Mouse (Mus musculus) intestine, embryonic 16.5 days (tissue): Measurements from ENCODE around the gene U2af1. TPM values are rescaled to one million over a fixed set of nuclear protein-coding genes. Genes with fewer than 3 reads are reported as not detected.

ENCODE experiments used
- ATAC-seq: fragments of 200-750 bp; cut with Nextera tagmentation; 2 replicates; pipeline ENCODE4 v1.8.0; 2017; ENCODE audit warnings: moderate TSS enrichment, moderate library complexity
- H3K27ac ChIP-seq: fragments of 300-500 bp; sonication (generic); 2 replicates; pipeline ENCODE4 v1.5.1; 2014; ENCODE audit warnings: mild to moderate bottlenecking, low read length
- H3K27me3 ChIP-seq: fragments of 300-500 bp; sonication (generic); replicated peaks from 2 replicates; pipeline ENCODE4 v1.6.1; 2014; ENCODE audit warnings: low read length, control low read depth, mixed read lengths; ENCODE audit not compliant: control insufficient read depth, insufficient read depth
- H3K36me3 ChIP-seq: fragments of 300-500 bp; sonication (generic); 2 replicates; pipeline ENCODE4 v1.6.1; 2014; ENCODE audit warnings: low read length, control low read depth; ENCODE audit not compliant: control insufficient read depth, insufficient read depth
- H3K4me1 ChIP-seq: fragments of 300-500 bp; sonication (generic); 2 replicates; pipeline ENCODE4 v1.6.1; 2014; ENCODE audit warnings: low read length, control low read depth, mixed read lengths; ENCODE audit not compliant: control insufficient read depth, insufficient read depth
- H3K4me2 ChIP-seq: fragments of 300-500 bp; sonication (generic); 2 replicates; pipeline ENCODE4 v1.6.1; 2014; ENCODE audit warnings: low read depth, low read length, control low read depth
- H3K4me3 ChIP-seq: fragments of 300-500 bp; sonication (generic); 2 replicates; pipeline ENCODE4 v1.5.1; 2014; ENCODE audit warnings: mild to moderate bottlenecking, low read length
- H3K9ac ChIP-seq: fragments of 300-500 bp; sonication (generic); 2 replicates; pipeline ENCODE4 v1.6.1; 2014; ENCODE audit warnings: low read depth, low read length
- H3K9me3 ChIP-seq: fragments of 300-500 bp; sonication (generic); 2 replicates; pipeline ENCODE4 v1.6.1; 2016; ENCODE audit warnings: low read length, control low read depth; ENCODE audit not compliant: control insufficient read depth
- WGBS: fragments of 180-500 bp; shearing (Covaris S2); extraction: QIAGEN DNeasy Blood & Tissue Kit; methylation state at CpG from one replicate; pipeline ENCODE4 v1.1.7; 2014; 5-methylcytosine and 5-hydroxymethylcytosine counted together
- polyA plus RNA-seq: library from polyadenylated mRNA; unstranded; fragments of >200 nt; fragmentation: Nextera tagmentation; extraction: Ambion mirVana; gene quantifications from 2 replicates; pipeline ENCODE4 v1.2.1, GENCODE M21; 2015

The U2af1 gene
- polyA plus RNA-seq, 1 experiment from 2014 or later, result 263 TPM

- peaks cover 39% of the 10 kb centered on the region for H3K36me3 ChIP-seq
- 91% methylated on average over 14 of the region's 14 CpGs for WGBS
- ATAC-seq, result no peak
Observed at GRCm38 (mm10) chr17:31652152-31652551, 6.5 kb downstream of the U2af1 start.

GRCm38 (mm10) chr17:31646199-31647002 lies 12.3 kb downstream of the U2af1 start:
- Histone ChIP-seq H3K9ac (no peak overlapping the region), H3K27ac (no peak overlapping the region), H3K4me2 (no peak overlapping the region), H3K36me3 (peaks cover 36% of the 10 kb centered on the region), H3K27me3 (no peaks in the 10 kb centered on the region), H3K4me1 (no peaks in the 10 kb centered on the region), H3K4me3 (no peak overlapping the region), H3K9me3 (no peaks in the 10 kb centered on the region)
- WGBS, result 92% methylated on average over 5 of the region's 5 CpGs
- peak; percentile 48 for ATAC-seq

More at GRCm38 (mm10) chr17:31652152-31652551, 6.5 kb downstream of the U2af1 start:
- H3K27me3 ChIP-seq, result no peaks in the 10 kb centered on the region
- no peak overlapping the region for H3K27ac ChIP-seq
- no peak overlapping the region for H3K9ac ChIP-seq
- H3K9me3 ChIP-seq, result no peaks in the 10 kb centered on the region
- no peak overlapping the region for H3K4me2 ChIP-seq
- H3K4me3 ChIP-seq, result no peak overlapping the region
- peaks cover 9% of the 10 kb centered on the region for H3K4me1 ChIP-seq

DNA sequence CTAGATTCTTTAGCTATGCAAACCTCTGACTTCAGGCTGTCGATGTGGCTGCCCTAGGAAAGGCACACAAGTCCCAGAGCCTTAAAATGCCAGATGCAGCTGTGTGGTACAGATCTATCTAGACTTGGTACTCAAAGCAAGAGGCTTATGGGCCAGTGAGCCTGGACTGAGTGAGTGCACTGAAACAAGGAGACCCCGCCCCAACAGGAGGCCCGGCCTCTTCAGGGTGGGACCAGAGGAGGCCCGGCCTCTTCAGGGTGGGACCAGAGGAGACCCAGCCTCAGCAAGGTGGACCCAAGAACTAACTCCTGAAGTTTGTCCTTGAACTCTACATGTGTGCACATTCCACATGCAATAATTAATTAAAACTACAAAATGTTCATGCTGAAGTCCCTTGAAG lies 15.8 kb downstream of the U2af1 start:
- Histone ChIP-seq H3K9ac (no peak overlapping the region), H3K36me3 (peaks cover 16% of the 10 kb centered on the region), H3K27ac (no peak overlapping the region), H3K4me3 (no peak overlapping the region), H3K4me1 (no peaks in the 10 kb centered on the region), H3K4me2 (no peak overlapping the region), H3K27me3 (no peaks in the 10 kb centered on the region), H3K9me3 (no peaks in the 10 kb centered on the region)
- WGBS, result 77% methylated on average over 4 of the region's 4 CpGs
- 0 out of 2 replicates have a peak, but pooled peaks have one; percentile 50 for ATAC-seq

DNA sequence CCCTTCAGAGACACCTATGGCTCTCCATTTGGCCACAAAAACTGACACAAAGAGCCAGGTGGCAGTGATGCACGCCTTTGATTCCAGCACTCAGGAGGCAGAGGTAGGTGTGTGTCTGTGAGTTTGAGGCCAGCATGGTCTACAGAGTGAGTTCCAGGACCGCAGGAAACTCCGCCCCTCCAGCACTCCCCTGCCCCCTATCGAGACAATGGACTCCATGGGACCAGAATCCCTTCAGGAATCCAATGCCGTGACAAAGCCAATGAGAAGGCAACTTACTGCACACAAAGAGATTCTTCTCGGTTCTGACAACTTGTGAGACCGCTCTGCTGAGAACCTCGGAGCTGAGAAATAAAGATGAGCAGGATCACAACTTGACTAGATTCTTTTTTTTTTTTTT lies 16.4 kb downstream of the U2af1 start:
- Histone ChIP-seq H3K4me3 (no peak overlapping the region), H3K4me1 (peaks cover 3% of the 10 kb centered on the region; the same call in 1 of the 2 replicates), H3K9me3 (no peaks in the 10 kb centered on the region), H3K27ac (no peak overlapping the region), H3K27me3 (no peaks in the 10 kb centered on the region), H3K4me2 (no peak overlapping the region), H3K9ac (no peak overlapping the region), H3K36me3 (peaks cover 10% of the 10 kb centered on the region)
- WGBS, result 47% methylated on average over 8 of the region's 8 CpGs
- ATAC-seq, result no peak

- H3K9me3 ChIP-seq, result no peaks in the 10 kb centered on the region
- no peak overlapping the region for H3K9ac ChIP-seq
- H3K4me2 ChIP-seq, result no peak overlapping the region
- no peak for ATAC-seq
- peaks cover 9% of the 10 kb centered on the region for H3K27me3 ChIP-seq
- no peak overlapping the region for H3K4me3 ChIP-seq
- 65% methylated on average over 4 of the region's 4 CpGs for WGBS
- peaks cover 13% of the 10 kb centered on the region for H3K4me1 ChIP-seq
- H3K36me3 ChIP-seq, result no peaks in the 10 kb centered on the region
- H3K27ac ChIP-seq, result no peak overlapping the region
Observed at GRCm38 (mm10) chr17:31639651-31640050, 19.0 kb downstream of the U2af1 start.

DNA sequence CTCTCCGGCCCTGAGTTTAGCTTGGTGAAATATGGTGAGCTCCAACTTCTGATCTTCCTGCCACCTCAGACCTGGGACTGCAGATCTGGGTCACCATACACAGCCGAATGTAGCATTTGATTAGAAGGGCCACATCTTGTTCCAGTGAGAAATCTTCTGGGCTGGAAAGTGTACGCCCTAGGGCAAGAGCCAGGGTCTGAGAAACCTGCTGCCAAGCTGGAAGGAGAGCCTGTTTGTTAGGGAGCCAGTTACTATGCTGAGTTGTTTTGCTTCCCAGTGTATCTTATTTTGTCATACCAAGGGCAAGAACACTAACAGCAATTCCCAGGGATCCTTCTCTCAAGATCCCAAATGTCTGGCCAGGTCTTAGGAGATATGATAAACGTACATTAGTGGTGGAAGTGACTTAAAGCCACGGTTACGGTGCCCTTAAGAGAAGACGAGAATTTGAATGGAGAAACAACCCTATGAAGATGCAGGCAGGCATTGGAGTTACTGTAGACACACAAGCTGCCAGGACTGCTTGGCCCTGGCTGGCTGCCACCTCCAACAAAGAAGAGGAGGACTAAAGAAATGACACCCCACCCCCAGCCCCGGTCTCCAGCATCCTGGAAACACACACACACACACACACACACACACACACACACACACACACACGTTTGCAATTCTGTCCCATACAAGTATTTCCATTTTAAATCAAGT lies 20.7 kb downstream of the U2af1 start:
- H3K27me3 ChIP-seq, result peaks cover 9% of the 10 kb centered on the region
- no peaks in the 10 kb centered on the region for H3K9me3 ChIP-seq
- no peaks in the 10 kb centered on the region for H3K36me3 ChIP-seq
- WGBS, result 61% methylated on average over 9 of the region's 9 CpGs
- H3K27ac ChIP-seq, result no peak overlapping the region
- H3K4me3 ChIP-seq, result no peak overlapping the region
- H3K4me2 ChIP-seq, result peak overlapping the region; percentile 95; the same call in 1 of the 2 replicates
- ATAC-seq, result no peak
- 0 out of 2 replicates have a peak overlapping the region, but pooled peaks have one; percentile 60 for H3K9ac ChIP-seq
- peaks cover 13% of the 10 kb centered on the region for H3K4me1 ChIP-seq

DNA sequence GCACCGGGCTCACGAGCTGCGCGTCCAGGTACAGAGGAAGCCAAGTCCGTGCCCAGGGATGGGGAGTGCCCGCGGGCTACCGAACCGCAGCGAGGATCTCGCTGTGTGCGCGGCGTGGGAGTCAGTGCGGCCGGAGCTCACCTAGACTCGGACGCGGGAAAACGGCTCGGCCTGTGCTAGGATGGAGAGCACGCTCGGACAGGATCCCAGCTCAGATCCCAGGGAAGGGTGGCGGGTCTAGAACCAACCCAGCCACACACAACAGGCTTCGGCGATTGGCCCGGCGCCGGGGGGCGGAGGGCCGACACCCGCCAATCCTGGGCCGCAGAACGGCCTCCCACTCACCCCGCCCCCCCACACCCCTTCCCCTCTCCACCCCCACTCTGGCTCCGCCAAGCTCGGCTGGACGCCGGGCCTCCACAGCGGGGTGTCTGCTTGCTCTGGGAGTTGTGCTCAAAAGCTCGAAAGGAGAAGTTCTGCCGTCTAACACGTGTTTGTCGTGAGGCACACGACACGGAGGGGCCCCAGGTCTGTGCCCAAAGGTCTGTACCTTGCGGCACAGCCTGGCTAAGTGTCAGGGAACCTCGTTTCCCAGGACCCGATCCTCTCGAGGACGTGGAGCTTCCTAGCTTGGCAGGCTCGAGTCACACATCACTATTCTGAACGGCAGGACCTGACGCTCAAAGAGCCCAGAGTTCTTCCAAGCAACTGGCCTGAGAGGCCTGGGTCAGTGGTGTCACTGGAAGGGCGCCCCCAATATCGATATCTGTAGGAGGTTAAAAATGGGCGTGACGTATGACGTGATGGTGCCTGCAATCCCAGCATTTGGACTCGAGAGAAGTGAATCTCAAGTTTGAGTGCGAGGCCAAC lies 21.5 kb downstream of the U2af1 start, which contains the start of gene Cbs:
Gene Cbs (minus strand): TSS at position 297 of the 870 bp plus-strand sequence.
- H3K9ac ChIP-seq, result peak within 1 kb of the TSS; percentile 60
- H3K4me3 ChIP-seq, result peak within 1 kb of the TSS; percentile 63
- ATAC-seq, result peak; percentile 95
- H3K4me1 ChIP-seq, result peaks cover 13% of the 10 kb centered on the region
- peak within 1 kb of the TSS; percentile 95 for H3K4me2 ChIP-seq
- no peak within 1 kb of the TSS for H3K27ac ChIP-seq
- no peaks in the 10 kb centered on the region for H3K9me3 ChIP-seq
- no peaks in the 10 kb centered on the region for H3K36me3 ChIP-seq
- peaks cover 9% of the 10 kb centered on the region for H3K27me3 ChIP-seq
- 2% methylated on average over 60 of the region's 61 CpGs for WGBS

DNA sequence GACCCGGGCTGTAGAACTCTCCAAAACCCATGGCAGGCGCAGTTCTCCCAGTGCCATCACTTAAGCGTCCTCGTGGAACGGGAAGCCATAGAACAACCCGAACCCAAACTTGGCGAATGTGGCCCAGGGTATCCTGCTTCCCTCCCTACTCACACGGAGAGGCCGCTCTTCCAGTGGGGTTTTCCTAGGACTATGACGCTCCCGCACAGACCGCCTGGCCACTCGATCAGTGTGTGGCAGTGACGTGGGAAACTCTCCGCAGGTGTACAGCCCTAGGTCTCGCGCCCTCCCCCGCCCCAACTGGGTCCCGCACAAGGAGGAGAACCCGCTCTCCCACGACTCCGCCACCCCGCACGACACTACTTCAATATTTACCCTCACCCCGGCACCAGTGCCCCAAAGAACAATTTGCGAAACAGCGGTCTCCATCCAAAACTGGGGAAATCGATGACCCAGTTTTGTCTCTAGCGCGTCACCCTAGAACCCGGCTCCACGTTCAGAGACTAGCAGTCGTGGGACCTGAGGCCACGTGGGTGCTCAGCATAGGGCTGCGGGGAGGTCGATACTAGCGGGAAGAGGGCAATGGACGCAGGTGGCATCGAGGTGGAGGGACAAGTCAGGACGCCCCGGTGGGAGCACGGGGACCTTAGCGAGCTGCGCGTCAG lies 22.3 kb downstream of the U2af1 start:
- ATAC-seq, result peak; percentile 54
- Histone ChIP-seq H3K27me3 (peaks cover 9% of the 10 kb centered on the region), H3K4me1 (peaks cover 13% of the 10 kb centered on the region), H3K4me3 (peak overlapping the region; percentile 63), H3K4me2 (peak overlapping the region; percentile 95), H3K27ac (no peak overlapping the region), H3K9ac (peak overlapping the region; percentile 60), H3K36me3 (no peaks in the 10 kb centered on the region), H3K9me3 (no peaks in the 10 kb centered on the region)
- 5% methylated on average over 45 of the region's 45 CpGs for WGBS
